Mouse (Mus musculus) midbrain, embryonic 12.5 days (tissue): Measurements from ENCODE around the gene Mt2. TPM values are rescaled to one million over a fixed set of nuclear protein-coding genes. Genes with fewer than 3 reads are reported as not detected.
"Not testable (repeated sequence)": the region's sequence is repeated elsewhere in the genome, so short reads cannot be mapped to it uniquely, and the experiment has no call there.

Experiments
- ATAC-seq: fragments of 200-750 bp; cut with Nextera tagmentation; 2 replicates; pipeline ENCODE4 v1.8.0; 2017; ENCODE audit warnings: low read depth, moderate TSS enrichment, moderate library complexity; ENCODE audit not compliant: low FRiP score
- H3K27ac ChIP-seq: fragments of 300-500 bp; sonication (generic); replicated peaks from 2 replicates; pipeline ENCODE4 v1.5.1; 2016; ENCODE audit warnings: mild to moderate bottlenecking
- H3K27me3 ChIP-seq: fragments of 300-500 bp; sonication (generic); 2 replicates; pipeline ENCODE4 v1.6.1; 2016; ENCODE audit warnings: mild to moderate bottlenecking
- H3K36me3 ChIP-seq: fragments of 300-500 bp; sonication (generic); 2 replicates; pipeline ENCODE4 v1.6.1; 2016
- H3K4me1 ChIP-seq: fragments of 300-500 bp; sonication (generic); 2 replicates; pipeline ENCODE4 v1.6.1; 2016
- H3K4me2 ChIP-seq: fragments of 300-500 bp; sonication (generic); replicated peaks from 2 replicates; pipeline ENCODE4 v1.6.1; 2016; ENCODE audit warnings: mild to moderate bottlenecking, moderate library complexity
- H3K4me3 ChIP-seq: fragments of 300-500 bp; sonication (generic); 2 replicates; pipeline ENCODE4 v1.5.1; 2016; ENCODE audit warnings: mild to moderate bottlenecking
- H3K9ac ChIP-seq: fragments of 300-500 bp; sonication (generic); replicated peaks from 2 replicates; pipeline ENCODE4 v1.6.1; 2016; ENCODE audit warnings: mild to moderate bottlenecking, moderate library complexity
- H3K9me3 ChIP-seq: fragments of 300-500 bp; sonication (generic); 2 replicates; pipeline ENCODE4 v1.6.1; 2016; ENCODE audit warnings: mild to moderate bottlenecking
- WGBS: fragments of 180-500 bp; shearing (Covaris S2); methylation state at CpG from one replicate; pipeline ENCODE4 v1.1.7; 2016; 5-methylcytosine and 5-hydroxymethylcytosine counted together
- polyA plus RNA-seq: library from polyadenylated mRNA; unstranded; fragments of >200 nt; fragmentation: Nextera tagmentation; extraction: Ambion mirVana; gene quantifications from 2 replicates; pipeline ENCODE4 v1.2.1, GENCODE M21; 2016

Gene Mt2
- polyA plus RNA-seq, 1 experiment from 2014 or later, result 13.1 TPM

- H3K9me3 ChIP-seq, result no peaks in the 10 kb centered on the region
- no peak overlapping the region for H3K27ac ChIP-seq
- no peak overlapping the region for H3K4me3 ChIP-seq
- peaks cover 12% of the 10 kb centered on the region for H3K4me1 ChIP-seq
- H3K9ac ChIP-seq, result no peak overlapping the region
- 25% methylated on average over 5 of the region's 5 CpGs for WGBS
- no peak overlapping the region for H3K4me2 ChIP-seq
- peaks cover 12% of the 10 kb centered on the region for H3K27me3 ChIP-seq
- ATAC-seq, result no peak
- no peaks in the 10 kb centered on the region for H3K36me3 ChIP-seq
These were observed 24.2 kb upstream of the Mt2 start for GRCm38 (mm10) chr8:94148236-94148635.

- peaks cover 25% of the 10 kb centered on the region for H3K27me3 ChIP-seq
- no peak overlapping the region for H3K4me2 ChIP-seq
- no peaks in the 10 kb centered on the region for H3K36me3 ChIP-seq
- H3K9ac ChIP-seq, result no peak overlapping the region
- WGBS, result 83% methylated on average over 5 of the region's 5 CpGs
- H3K9me3 ChIP-seq, result no peaks in the 10 kb centered on the region
- no peak overlapping the region for H3K4me3 ChIP-seq
- peaks cover 30% of the 10 kb centered on the region for H3K4me1 ChIP-seq
- no peak for ATAC-seq
- no peak overlapping the region for H3K27ac ChIP-seq
These were observed 21.5 kb upstream of the Mt2 start for GRCm38 (mm10) chr8:94150925-94151324.

- peak within 1 kb of the TSS; percentile 75 for H3K4me2 ChIP-seq
- H3K27ac ChIP-seq, result no peak within 1 kb of the TSS
- WGBS, result 1% methylated on average over 29 of the region's 29 CpGs
- peak; percentile 89 for ATAC-seq
- peak within 1 kb of the TSS; percentile 43 for H3K4me3 ChIP-seq
- no peaks in the 10 kb centered on the region for H3K9me3 ChIP-seq
- H3K27me3 ChIP-seq, result peaks cover 25% of the 10 kb centered on the region
- peaks cover 30% of the 10 kb centered on the region for H3K4me1 ChIP-seq
- H3K9ac ChIP-seq, result peak within 1 kb of the TSS; percentile 7; the same call in 1 of the 2 replicates
- H3K36me3 ChIP-seq, result no peaks in the 10 kb centered on the region
These were observed 19.8 kb upstream of the Mt2 start, which contains the start of gene Mt3 for GRCm38 (mm10) chr8:94152513-94153300. Gene Mt3 (plus strand): TSS chr8:94152607.

GRCm38 (mm10) chr8:94153451-94153850 lies 19.0 kb upstream of the Mt2 start:
- Histone ChIP-seq H3K4me3 (0 out of 2 replicates have a peak overlapping the region, but pooled peaks have one; percentile 2), H3K27me3 (peaks cover 25% of the 10 kb centered on the region), H3K9ac (no peak overlapping the region), H3K4me2 (peak overlapping the region; percentile 75), H3K9me3 (no peaks in the 10 kb centered on the region), H3K4me1 (peaks cover 26% of the 10 kb centered on the region), H3K27ac (no peak overlapping the region), H3K36me3 (no peaks in the 10 kb centered on the region)
- ATAC-seq, result no peak
- 31% methylated on average over 7 of the region's 7 CpGs for WGBS

GRCm38 (mm10) chr8:94154537-94154936 lies 17.9 kb upstream of the Mt2 start:
- H3K4me3 ChIP-seq, result no peak overlapping the region
- no peak overlapping the region for H3K4me2 ChIP-seq
- no peaks in the 10 kb centered on the region for H3K9me3 ChIP-seq
- 48% methylated on average over 6 of the region's 6 CpGs for WGBS
- H3K27ac ChIP-seq, result no peak overlapping the region
- no peaks in the 10 kb centered on the region for H3K36me3 ChIP-seq
- H3K9ac ChIP-seq, result no peak overlapping the region
- H3K27me3 ChIP-seq, result peaks cover 25% of the 10 kb centered on the region
- no peak for ATAC-seq
- peaks cover 26% of the 10 kb centered on the region for H3K4me1 ChIP-seq

- no peak overlapping the region for H3K27ac ChIP-seq
- peaks cover 24% of the 10 kb centered on the region for H3K27me3 ChIP-seq
- WGBS, result 82% methylated on average over 4 of the region's 4 CpGs
- H3K9me3 ChIP-seq, result no peaks in the 10 kb centered on the region
- no peaks in the 10 kb centered on the region for H3K36me3 ChIP-seq
- ATAC-seq, result no peak
- peaks cover 26% of the 10 kb centered on the region for H3K4me1 ChIP-seq
- no peak overlapping the region for H3K9ac ChIP-seq
- no peak overlapping the region for H3K4me2 ChIP-seq
- no peak overlapping the region for H3K4me3 ChIP-seq
These were observed 16.4 kb upstream of the Mt2 start for GRCm38 (mm10) chr8:94156092-94156491.

GRCm38 (mm10) chr8:94165772-94166171 lies 6.7 kb upstream of the Mt2 start:
- H3K4me1 ChIP-seq, H3K4me2 ChIP-seq, H3K27ac ChIP-seq, H3K9me3 ChIP-seq, H3K9ac ChIP-seq, ATAC-seq, H3K36me3 ChIP-seq, H3K4me3 ChIP-seq: not testable (repeated sequence)
- WGBS, result 74% methylated on average over 8 of the region's 8 CpGs
- H3K27me3 ChIP-seq, result peaks cover 29% of the 10 kb centered on the region

GRCm38 (mm10) chr8:94167244-94167643 lies 5.2 kb upstream of the Mt2 start:
- no peaks in the 10 kb centered on the region for H3K9me3 ChIP-seq

GRCm38 (mm10) chr8:94169547-94169946 lies 2.9 kb upstream of the Mt2 start:
- ATAC-seq, result no peak
- H3K9me3 ChIP-seq, result no peaks in the 10 kb centered on the region
- no peak overlapping the region for H3K27ac ChIP-seq
- no peaks in the 10 kb centered on the region for H3K36me3 ChIP-seq
- H3K4me2 ChIP-seq, result no peak overlapping the region
- no peak overlapping the region for H3K4me3 ChIP-seq
- H3K4me1 ChIP-seq, result peaks cover 17% of the 10 kb centered on the region
- 87% methylated on average over 5 of the region's 5 CpGs for WGBS
- H3K9ac ChIP-seq, result no peak overlapping the region
- H3K27me3 ChIP-seq, result peaks cover 67% of the 10 kb centered on the region

More at GRCm38 (mm10) chr8:94167244-94167643, 5.2 kb upstream of the Mt2 start:
- Histone ChIP-seq H3K9ac (no peak overlapping the region), H3K36me3 (no peaks in the 10 kb centered on the region), H3K27me3 (peaks cover 44% of the 10 kb centered on the region), H3K4me1 (peaks cover 4% of the 10 kb centered on the region; the same call in 1 of the 2 replicates), H3K27ac (no peak overlapping the region), H3K4me3 (no peak overlapping the region), H3K4me2 (no peak overlapping the region)
- WGBS, result 5% methylated on average over 6 of the region's 6 CpGs
- 0 out of 2 replicates have a peak, but pooled peaks have one; percentile 58 for ATAC-seq

GRCm38 (mm10) chr8:94171321-94171755 lies 1.1 kb upstream of the Mt2 start:
- Histone ChIP-seq H3K9me3 (no peaks in the 10 kb centered on the region), H3K27ac (no peak overlapping the region), H3K9ac (no peak overlapping the region), H3K4me1 (peaks cover 21% of the 10 kb centered on the region), H3K36me3 (no peaks in the 10 kb centered on the region), H3K27me3 (peaks cover 85% of the 10 kb centered on the region), H3K4me3 (0 out of 2 replicates have a peak overlapping the region, but pooled peaks have one; percentile 49), H3K4me2 (peak overlapping the region; percentile 90; the same call in 1 of the 2 replicates)
- 55% methylated on average over 10 of the region's 10 CpGs for WGBS
- ATAC-seq, result no peak

- peaks cover 21% of the 10 kb centered on the region for H3K4me1 ChIP-seq
- peak overlapping the region; percentile 90 for H3K4me2 ChIP-seq
- H3K9ac ChIP-seq, result peak overlapping the region; percentile 47
- ATAC-seq, result peak; percentile 44; the same call in 1 of the 2 replicates
- H3K4me3 ChIP-seq, result peak overlapping the region; percentile 49
- 1% methylated on average over 39 of the region's 39 CpGs for WGBS
- no peak overlapping the region for H3K27ac ChIP-seq
- no peaks in the 10 kb centered on the region for H3K36me3 ChIP-seq
- H3K9me3 ChIP-seq, result no peaks in the 10 kb centered on the region
- peaks cover 96% of the 10 kb centered on the region for H3K27me3 ChIP-seq
These were observed 607 bp downstream of the Mt2 start for GRCm38 (mm10) chr8:94172809-94173732.
